In the genomic region with DNA sequence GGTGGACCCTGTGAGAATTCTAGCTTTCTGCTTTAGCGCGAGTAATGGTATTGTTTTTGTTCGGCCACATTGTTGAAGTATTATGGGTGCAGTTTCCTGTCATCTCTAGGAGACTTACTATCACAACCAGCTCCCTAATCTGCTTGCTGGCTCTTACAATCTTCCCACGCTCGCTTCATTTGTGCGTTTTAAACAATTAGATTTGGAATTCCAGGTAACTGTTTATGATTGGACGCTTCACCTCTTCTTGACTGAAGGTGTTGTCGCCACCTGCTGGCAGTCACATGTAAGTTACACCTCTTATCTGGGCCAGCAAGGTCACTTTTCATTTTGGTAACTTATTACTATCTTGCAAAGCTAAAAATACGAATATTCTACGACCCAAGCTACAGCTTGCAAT, we compare ENCODE assay signal across 8 mouse cellular contexts.
DNase-seq lines count a peak whose midpoint lies in the region; ATAC-seq lines count a peak whose summit lies in the region.

No protein-coding gene starts in this region.

- no peaks in the 10 kb centered on the region for H3K27me3 ChIP-seq in heart, embryonic 11.5 days (ENCODE audit: control insufficient read depth, insufficient read depth, low read length)
- H3K27me3 ChIP-seq in heart, embryonic 16.5 days (ENCODE audit: control insufficient read depth, insufficient read depth, low read length): no peaks in the 10 kb centered on the region

- H3K27ac ChIP-seq in heart, embryonic 11.5 days (ENCODE audit: low read depth, low read length): no peak overlapping the region
- no peak overlapping the region for H3K27ac ChIP-seq in heart, embryonic 16.5 days (ENCODE audit: low read length)

- ATAC-seq in heart, embryonic 11.5 days (replicated peaks; ENCODE audit: insufficient number of reproducible peaks, low FRiP score, low TSS enrichment): no peak
- no peak for ATAC-seq in heart, embryonic 16.5 days (replicated peaks; ENCODE audit: extremely low read depth, insufficient read depth, low FRiP score)

- WGBS in heart, embryonic 11.5 days (ENCODE audit: insufficient replicate concordance): 29% methylated on average over 10 of the region's 10 CpGs
- 28% methylated on average over 10 of the region's 10 CpGs for WGBS in heart, embryonic 16.5 days

- H3K4me1 ChIP-seq in heart, embryonic 11.5 days (ENCODE audit: control insufficient read depth, insufficient read depth, low read length): no peaks in the 10 kb centered on the region
- no peaks in the 10 kb centered on the region; the same call in 1 of the 2 replicates for H3K4me1 ChIP-seq in heart, embryonic 16.5 days (ENCODE audit: control insufficient read depth, insufficient read depth, low read length)

- no peaks in the 10 kb centered on the region for H3K9me3 ChIP-seq in heart, embryonic 11.5 days (replicated peaks; ENCODE audit: control insufficient read depth, low read length)
- H3K9me3 ChIP-seq in heart, embryonic 16.5 days (replicated peaks; ENCODE audit: control insufficient read depth, low read length): no peaks in the 10 kb centered on the region

- H3K9ac ChIP-seq in heart, embryonic 11.5 days (ENCODE audit: low read depth, low read length): no peak overlapping the region
- no peak overlapping the region for H3K9ac ChIP-seq in heart, embryonic 16.5 days (ENCODE audit: low read length)

- peak; percentile 90 for DNase-seq in heart, adult 11 months
- peak; percentile 70 for DNase-seq in adipocyte (ENCODE audit: low spot score)
- peak; percentile 78 for DNase-seq in embryo, embryonic 10 days (ENCODE audit: low spot score)
- DNase-seq in kidney, postnatal 36 days: peak; percentile 37 to 85
- DNase-seq in lung, postnatal 10 days: peak; percentile 56
- peak; percentile 38 to 67 for DNase-seq in right cerebral cortex, postnatal 10 days (ENCODE audit: low spot score in 2 of 2)

- H3K36me3 ChIP-seq in heart, embryonic 11.5 days (ENCODE audit: control insufficient read depth, insufficient read depth, low read length): no peaks in the 10 kb centered on the region
- no peaks in the 10 kb centered on the region for H3K36me3 ChIP-seq in heart, embryonic 16.5 days (ENCODE audit: control insufficient read depth, insufficient read depth)

- no peak overlapping the region for H3K4me3 ChIP-seq in heart, embryonic 11.5 days (ENCODE audit: low read depth, low read length)
- H3K4me3 ChIP-seq in heart, embryonic 16.5 days (ENCODE audit: low read length): no peak overlapping the region

- no peak overlapping the region for H3K4me2 ChIP-seq in heart, embryonic 11.5 days
- H3K4me2 ChIP-seq in heart, embryonic 16.5 days (ENCODE audit: low read depth, low read length): peak overlapping the region; percentile 49
